Mouse (Mus musculus) kidney, adult 2 months (tissue): ENCODE measurements at regions not wholly inside any gene's neighbourhood (a gene's known extent, or its start where the extent isn't known, plus 50 kb on each side); places are given as distances from the start of the nearest gene placed in this dataset.

Source experiments
- DNase-seq: peaks from one replicate; pipeline ENCODE4 v3.0.0; 2021
- H3K27ac ChIP-seq: fragments of 200-500 bp; 2 replicates; pipeline ENCODE4 v1.5.1; 2012; ENCODE audit warnings: low read depth, low read length, control low read depth, inconsistent platforms; ENCODE audit not compliant: insufficient read depth
- H3K27me3 ChIP-seq: fragments of 200-500 bp; replicated peaks from 2 replicates; pipeline ENCODE4 v1.6.1; 2012; ENCODE audit warnings: mild to moderate bottlenecking, moderate library complexity, low read length, inconsistent platforms; ENCODE audit not compliant: control insufficient read depth, insufficient read depth
- H3K36me3 ChIP-seq: fragments of 200-500 bp; 2 replicates; pipeline ENCODE4 v1.6.1; 2012; ENCODE audit warnings: mild to moderate bottlenecking, moderate library complexity, low read length, inconsistent platforms; ENCODE audit not compliant: control insufficient read depth, insufficient read depth
- H3K4me1 ChIP-seq: fragments of 200-500 bp; 2 replicates; pipeline ENCODE4 v1.6.1; 2011; ENCODE audit warnings: low read length; ENCODE audit not compliant: control insufficient read depth, insufficient read depth
- H3K4me3 ChIP-seq: fragments of 200-500 bp; 2 replicates; pipeline ENCODE4 v1.5.1; 2011; ENCODE audit warnings: mild to moderate bottlenecking, low read depth, low read length, control low read depth; ENCODE audit not compliant: insufficient read depth
- CTCF ChIP-seq: fragments of 200-500 bp; conservative IDR thresholded peaks from 2 replicates; pipeline ENCODE4 v1.5.1; 2011; ENCODE audit warnings: low read depth, mild to moderate bottlenecking, control low read depth, low read length, moderate library complexity, mixed read lengths; ENCODE audit not compliant: insufficient read depth, insufficient read length
- POLR2A ChIP-seq: fragments of 200-500 bp; IDR thresholded peaks from one replicate; pipeline ENCODE4 v1.6.1; 2011; ENCODE audit warnings: low read depth, low read length, control low read depth
- WGBS: fragments of 180-500 bp; shearing (Covaris S2); methylation state at CpG from one replicate; pipeline ENCODE4 v1.1.7; 2018; 5-methylcytosine and 5-hydroxymethylcytosine counted together

DNA sequence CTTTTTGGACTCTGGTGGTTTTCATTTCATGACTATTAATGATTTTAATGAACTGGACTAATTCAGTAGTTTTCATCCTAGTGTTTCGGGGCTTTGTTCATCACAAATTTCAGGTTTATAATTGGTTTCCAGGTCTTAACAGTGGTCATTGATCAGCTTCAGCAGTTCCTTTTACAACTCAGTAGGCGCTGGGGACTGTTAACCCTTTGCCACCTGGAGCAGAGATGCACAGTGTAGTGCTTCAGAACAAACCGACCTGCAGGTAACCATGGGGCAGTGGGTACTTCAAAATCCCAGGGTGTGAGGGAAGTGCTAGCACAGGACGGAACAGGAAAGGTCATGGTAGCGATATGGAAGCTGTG, 180.1 kb upstream of the Mpped2 start:
- 47% methylated on average over 5 of the region's 5 CpGs for WGBS
- Histone ChIP-seq H3K27ac (no peak overlapping the region), H3K36me3 (no peaks in the 10 kb centered on the region), H3K4me3 (no peak overlapping the region), H3K4me1 (no peaks in the 10 kb centered on the region), H3K27me3 (no peaks in the 10 kb centered on the region)
- TF ChIP-seq CTCF (no peak), POLR2A (no peak)
- no peak for DNase-seq

GRCm38 (mm10) chr2:106517224-106517623, 175.8 kb upstream of the Mpped2 start:
- H3K27me3 ChIP-seq, result no peaks in the 10 kb centered on the region
- no peak for TF ChIP-seq CTCF
- TF ChIP-seq POLR2A, result no peak
- H3K4me1 ChIP-seq, result no peaks in the 10 kb centered on the region
- no peak for DNase-seq
- no peak overlapping the region for H3K27ac ChIP-seq
- no peaks in the 10 kb centered on the region for H3K36me3 ChIP-seq
- H3K4me3 ChIP-seq, result no peak overlapping the region
- 77% methylated on average over 5 of the region's 5 CpGs for WGBS

DNA sequence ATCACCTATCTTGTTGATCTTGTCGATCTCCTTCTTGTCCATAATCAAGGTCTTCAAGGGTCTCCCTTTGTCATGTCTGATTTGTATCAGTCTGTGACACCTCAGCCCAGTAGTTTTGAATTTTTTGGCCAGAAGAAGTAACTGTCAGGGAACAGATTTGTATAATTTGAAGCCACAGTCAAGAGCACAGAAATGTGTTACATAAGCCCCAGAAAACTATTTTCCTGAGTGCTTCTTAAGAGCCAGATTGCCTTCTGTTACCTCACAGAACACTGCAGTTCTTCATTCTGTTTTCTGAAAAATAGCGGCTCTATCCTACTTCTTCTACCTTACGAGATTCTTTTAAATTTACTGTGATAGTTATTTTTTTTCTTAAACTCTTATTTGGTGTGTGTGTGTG, 170.1 kb upstream of the Mpped2 start:
- H3K27me3 ChIP-seq, result no peaks in the 10 kb centered on the region
- TF ChIP-seq CTCF (no peak), POLR2A (no peak)
- no peak for DNase-seq
- WGBS, result 95% methylated on average over 3 of the region's 3 CpGs
- H3K4me3 ChIP-seq, result no peak overlapping the region
- H3K27ac ChIP-seq, result no peak overlapping the region
- no peaks in the 10 kb centered on the region for H3K4me1 ChIP-seq
- no peaks in the 10 kb centered on the region for H3K36me3 ChIP-seq

DNA sequence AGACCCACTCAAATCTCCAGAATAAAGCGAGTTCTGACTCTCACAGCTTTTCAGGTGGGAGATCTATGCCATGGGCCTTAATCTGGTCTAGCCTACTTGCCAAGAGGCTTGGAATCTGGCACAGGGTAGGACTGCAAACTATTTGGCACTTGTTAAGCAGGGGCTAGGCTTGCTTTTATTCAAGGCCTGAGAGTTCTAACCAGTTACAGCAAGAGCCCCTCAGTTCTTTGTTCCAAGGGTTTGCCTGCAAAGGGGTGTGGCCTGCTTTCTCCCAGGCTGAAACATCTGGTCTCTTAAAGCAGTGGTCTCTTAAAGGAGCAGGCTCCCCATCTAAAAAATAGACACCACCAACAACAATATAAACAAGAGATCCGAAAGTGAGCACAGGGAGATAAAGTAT, 166.1 kb upstream of the Mpped2 start:
- H3K27ac ChIP-seq, result no peak overlapping the region
- TF ChIP-seq CTCF, result no peak
- no peak for TF ChIP-seq POLR2A
- 70% methylated on average over 2 of the region's 2 CpGs for WGBS
- no peaks in the 10 kb centered on the region for H3K36me3 ChIP-seq
- H3K27me3 ChIP-seq, result no peaks in the 10 kb centered on the region
- DNase-seq, result no peak
- H3K4me3 ChIP-seq, result no peak overlapping the region
- H3K4me1 ChIP-seq, result no peaks in the 10 kb centered on the region

GRCm38 (mm10) chr2:106529247-106529646, 163.8 kb upstream of the Mpped2 start:
- H3K36me3 ChIP-seq, result no peaks in the 10 kb centered on the region
- no peak for DNase-seq
- TF ChIP-seq CTCF (no peak), POLR2A (no peak)
- no peak overlapping the region for H3K4me3 ChIP-seq
- 50% methylated on average over 5 of the region's 5 CpGs for WGBS
- peaks cover 4% of the 10 kb centered on the region; the same call in 1 of the 2 replicates for H3K4me1 ChIP-seq
- no peak overlapping the region for H3K27ac ChIP-seq
- no peaks in the 10 kb centered on the region for H3K27me3 ChIP-seq

DNA sequence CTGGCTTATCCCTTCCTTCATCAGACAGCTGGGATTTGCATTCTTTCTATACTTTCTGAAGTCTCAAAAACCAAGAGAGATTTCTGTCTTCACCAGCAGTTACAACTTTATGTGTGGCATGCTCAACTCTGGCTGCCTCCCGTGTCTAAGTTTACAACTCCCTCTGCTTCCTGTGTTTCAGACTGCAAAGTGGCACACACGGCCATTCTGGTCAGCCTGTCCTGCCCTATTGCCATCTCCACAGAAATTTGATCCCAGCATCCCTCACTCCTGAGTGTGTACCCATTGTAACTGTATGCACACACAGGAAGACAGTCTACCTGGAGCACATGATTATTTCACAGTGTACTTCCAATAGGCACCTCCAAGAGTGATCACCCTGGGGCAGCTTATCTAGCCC, 163.3 kb upstream of the Mpped2 start:
- no peak overlapping the region for H3K27ac ChIP-seq
- no peaks in the 10 kb centered on the region for H3K36me3 ChIP-seq
- 41% methylated on average over 2 of the region's 2 CpGs for WGBS
- TF ChIP-seq POLR2A, result no peak
- TF ChIP-seq CTCF, result no peak
- no peaks in the 10 kb centered on the region for H3K27me3 ChIP-seq
- no peak for DNase-seq
- H3K4me3 ChIP-seq, result no peak overlapping the region
- peaks cover 4% of the 10 kb centered on the region; the same call in 1 of the 2 replicates for H3K4me1 ChIP-seq

DNA sequence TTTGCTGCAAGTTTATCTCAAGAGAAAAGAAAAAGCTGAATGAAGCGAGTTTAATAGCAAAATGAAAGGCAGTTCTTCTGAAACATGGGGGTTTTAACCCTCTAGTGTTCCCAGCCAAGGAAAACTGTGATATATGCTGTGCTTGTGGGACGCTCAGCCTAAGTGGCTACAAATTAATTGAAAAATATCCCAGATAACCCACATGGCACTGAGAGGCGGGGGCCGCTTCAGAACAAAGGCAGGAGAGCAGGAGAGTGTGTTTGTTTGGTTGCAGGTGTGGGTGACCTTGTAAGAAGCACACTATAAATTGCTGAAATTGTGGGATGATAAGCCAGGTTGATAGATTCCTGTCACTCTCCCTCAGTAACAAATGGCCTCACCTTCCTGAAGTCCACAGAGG, 154.7 kb upstream of the Mpped2 start:
- Histone ChIP-seq H3K4me1 (no peaks in the 10 kb centered on the region), H3K4me3 (no peak overlapping the region), H3K27ac (no peak overlapping the region), H3K27me3 (no peaks in the 10 kb centered on the region), H3K36me3 (no peaks in the 10 kb centered on the region)
- TF ChIP-seq CTCF (no peak), POLR2A (no peak)
- no peak for DNase-seq
- WGBS, result 80% methylated on average over 4 of the region's 4 CpGs

DNA sequence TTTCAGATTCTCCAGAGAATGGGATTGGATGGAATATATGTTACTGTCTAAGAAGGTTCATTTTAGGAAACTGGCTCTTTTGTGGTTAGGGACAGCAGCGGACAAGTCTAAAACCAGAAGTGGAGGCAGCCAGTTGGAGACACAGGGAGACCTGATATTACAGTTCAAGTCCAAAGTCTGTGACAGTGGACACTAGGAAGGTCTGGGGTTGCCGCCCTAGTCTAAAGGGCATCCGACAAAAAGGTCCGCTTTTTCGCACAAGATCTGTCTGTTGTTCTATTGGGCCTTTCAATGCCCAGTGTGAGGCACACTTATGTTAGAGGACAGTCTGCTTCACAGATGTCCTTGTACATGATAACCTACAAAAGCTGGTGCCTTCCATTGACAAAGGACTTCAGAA, 152.9 kb upstream of the Mpped2 start:
- WGBS, result 78% methylated on average over 5 of the region's 5 CpGs
- Histone ChIP-seq H3K4me3 (no peak overlapping the region), H3K27me3 (no peaks in the 10 kb centered on the region), H3K27ac (no peak overlapping the region), H3K4me1 (no peaks in the 10 kb centered on the region), H3K36me3 (no peaks in the 10 kb centered on the region)
- DNase-seq, result peak; percentile 51
- TF ChIP-seq POLR2A, result no peak
- no peak for TF ChIP-seq CTCF
